8 mouse cellular contexts compared by ENCODE assay signal in genomic region chr2:28205467-28205805, GRCm38 (mm10). TPM values are rescaled to one million over a fixed set of nuclear protein-coding genes. Genes with fewer than 3 reads are reported as not detected.
DNase-seq lines count a peak whose midpoint lies in the region; ATAC-seq and TF ChIP-seq lines count a peak whose summit lies in the region.

No protein-coding gene starts in this region.

- TF ChIP-seq POLR2A in cortical plate, adult 2 months (IDR thresholded peaks at IDR 0.05; ENCODE audit: extremely low read depth, insufficient read depth, low read length) = 0 out of 2 replicates have a peak, but pooled peaks have one; percentile 27

- H3K27ac ChIP-seq in cortical plate, adult 2 months (ENCODE audit: insufficient read depth, low read length) = no peak overlapping the region
- H3K27ac ChIP-seq in intestine, embryonic 14.5 days (ENCODE audit: low read depth) = no peak overlapping the region
- peak overlapping the region; percentile 84 for H3K27ac ChIP-seq in midbrain, embryonic 10.5 days (replicated peaks)

- no peaks in the 10 kb centered on the region; the same call in 1 of the 2 replicates for H3K36me3 ChIP-seq in intestine, embryonic 14.5 days (ENCODE audit: control insufficient read depth, insufficient read depth, low read length)
- peaks cover 19% of the 10 kb centered on the region; the same call in 1 of the 2 replicates for H3K36me3 ChIP-seq in midbrain, embryonic 10.5 days

- H3K9me3 ChIP-seq in intestine, embryonic 14.5 days (ENCODE audit: control insufficient read depth, low read length) = no peaks in the 10 kb centered on the region
- no peaks in the 10 kb centered on the region for H3K9me3 ChIP-seq in midbrain, embryonic 10.5 days (replicated peaks)

- H3K4me1 ChIP-seq in cortical plate, adult 2 months (ENCODE audit: control insufficient read depth, insufficient read depth, low read length) = peaks cover 13% of the 10 kb centered on the region
- H3K4me1 ChIP-seq in intestine, embryonic 14.5 days (replicated peaks; ENCODE audit: control insufficient read depth, insufficient read depth, low read length) = peaks cover 14% of the 10 kb centered on the region; the same call in 1 of the 2 replicates
- peaks cover 51% of the 10 kb centered on the region for H3K4me1 ChIP-seq in midbrain, embryonic 10.5 days

- under 1% methylated on average over 35 of the region's 49 CpGs for WGBS in intestine, embryonic 14.5 days
- WGBS in midbrain, embryonic 10.5 days = under 1% methylated on average over 49 of the region's 49 CpGs

- H3K4me3 ChIP-seq in cortical plate, adult 2 months (ENCODE audit: insufficient read depth, low read length) = peak overlapping the region; percentile 95; the same call in 1 of the 2 replicates
- H3K4me3 ChIP-seq in intestine, embryonic 14.5 days (ENCODE audit: low read depth, low read length) = peak overlapping the region; percentile 56
- peak overlapping the region; percentile 69 for H3K4me3 ChIP-seq in midbrain, embryonic 10.5 days

- no peaks in the 10 kb centered on the region; the same call in 1 of the 2 replicates for H3K27me3 ChIP-seq in intestine, embryonic 14.5 days (replicated peaks; ENCODE audit: control insufficient read depth, insufficient read depth, low read length)
- H3K27me3 ChIP-seq in midbrain, embryonic 10.5 days (ENCODE audit: low read depth, poor library complexity, severe bottlenecking) = peaks cover 28% of the 10 kb centered on the region

- peak; percentile 64 for TF ChIP-seq CTCF in cortical plate, adult 2 months (IDR thresholded peaks at IDR 0.05; ENCODE audit: extremely low read depth, insufficient read depth, low read length)

- intact Hi-C loops in gastrocnemius, postnatal 14 days (cut with DNase I; ENCODE audit: low total_unique reads) = loop anchor here (2.0 to 5.0 kb wide), 2 partner anchors 72 to 169 kb away; no protein-coding TSS in a partner anchor
- intact Hi-C loops in left cerebral cortex, postnatal 36 days (cut with DNase I) = loop anchor here (1.0 to 2.0 kb wide), 2 partner anchors 99 to 210 kb away; no protein-coding TSS in a partner anchor

- DNase-seq in adrenal gland, adult 2 months = peak; percentile 90
- DNase-seq in gastrocnemius, postnatal 14 days = peak; percentile 90
- peak; percentile 89 for DNase-seq in intestine, embryonic 14.5 days (ENCODE audit: low spot score)
- peak; percentile 90 to 91 for DNase-seq in left cerebral cortex, postnatal 36 days (ENCODE audit: low spot score in 2 of 2)
- peak; percentile 85 for DNase-seq in midbrain, embryonic 10.5 days (ENCODE audit: low spot score)
- DNase-seq in skeletal muscle tissue, adult 2 months (ENCODE audit: low read depth, low spot score) = peak; percentile 62
- DNase-seq in adipocyte (ENCODE audit: low spot score) = no peak

- ATAC-seq in intestine, embryonic 14.5 days (replicated peaks; ENCODE audit: low FRiP score, low TSS enrichment, low read depth) = peak; percentile 73

- peak overlapping the region; percentile 98 for H3K4me2 ChIP-seq in intestine, embryonic 14.5 days (ENCODE audit: low read length)

- H3K9ac ChIP-seq in intestine, embryonic 14.5 days (ENCODE audit: low read length) = peak overlapping the region; percentile 68

RNA-seq across cellular contexts. Expression of gene Olfm1, which starts 12.6 kb away (rescaled TPM):
- total RNA-seq in adrenal gland, adult 2 months (2021) = 10 to 100 TPM; 34.9 to 40.4 TPM
- polyA plus RNA-seq in adrenal gland, adult 2 months (2012; rRNA removed) = 73.8 and 87.2 TPM in 2 replicates
- polyA plus RNA-seq in cortical plate, adult 2 months (2012; rRNA removed) = 1,426 and 1,489 TPM in 2 replicates
- total RNA-seq in gastrocnemius, postnatal 14 days (2021) = 10 to 100 TPM in 1 of 2 experiments, 1 to 10 TPM in 1; 9.5 to 13.9 TPM
- 22.8 and 26.0 TPM in 2 replicates for polyA plus RNA-seq in intestine, embryonic 14.5 days (2014; fragmentation: Nextera tagmentation; extraction: Ambion mirVana)
- total RNA-seq in left cerebral cortex, postnatal 36 days (2021) = 1,000 to 10,000 TPM; 1,516 to 1,769 TPM
- polyA plus RNA-seq in midbrain, embryonic 10.5 days (2016; fragmentation: Nextera tagmentation; extraction: Ambion mirVana) = 27.8 and 42.4 TPM in 2 replicates

Comparison
In these comparisons a context has a peak if more than half of its experiments do, and no peak if none do; other contexts are left out.
1. RNA of gene Olfm1, which starts 12.6 kb away (polyA plus RNA-seq): 1,426 to 1,489 TPM in cortical plate, adult 2 months; 73.8 to 87.2 TPM in adrenal gland, adult 2 months, 27.8 to 42.4 TPM in midbrain, embryonic 10.5 days and 22.8 to 26.0 TPM in intestine, embryonic 14.5 days; every median in the first group is over 10 times any median in the second.
2. Peak in every context shown above with its lines, with median percentiles within 50 percentile points of each other: H3K4me3 ChIP-seq.